Mouse (Mus musculus): ENCODE results near the gene Man1c1. TPM values are rescaled to one million over a fixed set of nuclear protein-coding genes. Genes with fewer than 3 reads are reported as not detected.

Man1c1 gene
- polyA plus RNA-seq, 1 experiment from 2014 or later = 1.5 TPM

DNA sequence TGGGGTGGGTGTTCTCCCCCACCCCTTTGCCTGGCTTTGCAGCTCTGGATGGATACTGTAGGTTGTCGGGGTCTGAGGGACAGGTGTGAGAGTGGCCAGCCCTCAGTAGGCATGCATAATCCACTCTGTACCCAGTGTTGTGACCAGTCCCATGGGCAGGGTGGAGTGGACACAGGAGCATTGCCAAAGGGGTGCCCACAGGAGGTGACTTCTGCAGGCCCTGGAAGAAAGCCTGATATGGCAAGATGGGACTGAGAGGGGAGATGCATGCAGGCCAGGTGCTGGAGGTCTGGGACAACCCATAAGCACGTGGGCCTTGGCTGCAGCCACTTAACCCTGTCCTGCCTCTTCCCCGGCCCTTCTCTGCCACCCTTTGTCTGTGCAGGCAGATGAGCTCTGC is 16.3 kb upstream of the Man1c1 start:
- TF ChIP-seq EP300 (optimal IDR thresholded peaks at IDR 0.05) = no peak
- no peak for TF ChIP-seq CTCF (IDR thresholded peaks at IDR 0.05; ENCODE audit: low read depth)
- Histone ChIP-seq H3K4me2 (replicated peaks; ENCODE audit: low read depth) (no peak overlapping the region), H3K27ac (replicated peaks) (no peak overlapping the region), H3K4me3 (ENCODE audit: low read depth, low read length) (no peak overlapping the region), H3K9me3 (ENCODE audit: control insufficient read depth, low read length) (no peaks in the 10 kb centered on the region), H3K4me1 (replicated peaks; ENCODE audit: control insufficient read depth, insufficient read depth) (no peaks in the 10 kb centered on the region), H3K36me3 (ENCODE audit: control insufficient read depth, insufficient read depth, low read length) (no peaks in the 10 kb centered on the region), H3K9ac (ENCODE audit: low read length) (no peak overlapping the region), H3K27me3 (ENCODE audit: control insufficient read depth, insufficient read depth, low read length) (no peaks in the 10 kb centered on the region)
- ATAC-seq (ENCODE audit: low FRiP score, low TSS enrichment) (no peak), DNase-seq (ENCODE audit: low spot score) (no peak)
- 63% methylated on average over 3 of the region's 3 CpGs for WGBS

DNA sequence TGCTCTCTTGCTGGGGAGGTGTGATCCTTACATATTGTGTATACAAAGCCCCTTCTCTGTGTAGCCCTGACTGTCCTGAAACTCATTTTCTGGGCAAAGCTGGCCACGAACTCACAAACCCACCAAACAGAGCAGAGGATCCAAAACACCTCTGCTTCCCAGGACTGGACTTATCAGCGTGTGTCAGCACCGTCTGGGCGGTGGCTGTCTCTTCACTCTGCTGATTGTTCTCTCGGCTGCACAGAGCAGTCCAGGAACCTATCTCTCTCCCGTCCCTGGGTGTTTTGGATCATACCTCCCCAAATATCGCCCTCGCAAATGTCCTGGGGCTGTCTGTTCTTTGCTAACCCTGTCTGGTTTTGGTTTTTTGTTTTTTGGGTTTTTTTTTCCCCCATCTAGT is 15.4 kb upstream of the Man1c1 start:
- H3K4me3 ChIP-seq (ENCODE audit: low read depth, low read length) = no peak overlapping the region
- no peak overlapping the region for H3K27ac ChIP-seq (replicated peaks)
- no peaks in the 10 kb centered on the region for H3K27me3 ChIP-seq (ENCODE audit: control insufficient read depth, insufficient read depth, low read length)
- DNase-seq (ENCODE audit: low spot score) (no peak), ATAC-seq (ENCODE audit: low FRiP score, low TSS enrichment) (no peak)
- no peaks in the 10 kb centered on the region for H3K36me3 ChIP-seq (ENCODE audit: control insufficient read depth, insufficient read depth, low read length)
- WGBS = 73% methylated on average over 8 of the region's 8 CpGs
- H3K4me1 ChIP-seq (replicated peaks; ENCODE audit: control insufficient read depth, insufficient read depth) = no peaks in the 10 kb centered on the region
- no peaks in the 10 kb centered on the region for H3K9me3 ChIP-seq (ENCODE audit: control insufficient read depth, low read length)
- no peak overlapping the region for H3K4me2 ChIP-seq (replicated peaks; ENCODE audit: low read depth)
- no peak overlapping the region for H3K9ac ChIP-seq (ENCODE audit: low read length)
- TF ChIP-seq CTCF (IDR thresholded peaks at IDR 0.05; ENCODE audit: low read depth) = no peak
- TF ChIP-seq EP300 (optimal IDR thresholded peaks at IDR 0.05) = no peak

DNA sequence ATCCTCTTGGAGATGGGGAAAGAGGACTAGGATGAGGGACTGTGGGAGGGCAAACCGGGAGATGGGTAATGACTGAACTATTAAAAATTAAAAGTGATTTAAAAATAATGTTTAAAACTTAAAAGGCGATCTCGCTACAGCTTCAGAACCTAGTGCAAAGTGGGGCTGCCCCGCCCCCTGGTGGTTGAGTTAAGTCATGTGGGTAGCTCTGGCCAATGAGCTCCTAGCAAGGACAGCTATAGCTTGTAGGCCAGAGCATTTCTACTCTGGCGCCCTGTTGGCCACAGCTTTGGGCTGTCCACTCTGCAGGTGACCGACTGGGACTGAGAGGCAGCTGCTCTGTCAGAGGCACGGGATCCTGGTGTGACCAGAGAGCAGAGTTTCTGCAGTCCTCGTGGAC is 9.8 kb upstream of the Man1c1 start:
- H3K9ac ChIP-seq (ENCODE audit: low read length) = no peak overlapping the region
- WGBS = 4% methylated on average over 8 of the region's 8 CpGs
- no peaks in the 10 kb centered on the region for H3K9me3 ChIP-seq (ENCODE audit: control insufficient read depth, low read length)
- H3K27ac ChIP-seq (replicated peaks) = no peak overlapping the region
- ATAC-seq (ENCODE audit: low FRiP score, low TSS enrichment) = peak; percentile 84
- H3K4me1 ChIP-seq (replicated peaks; ENCODE audit: control insufficient read depth, insufficient read depth) = no peaks in the 10 kb centered on the region
- no peak overlapping the region for H3K4me2 ChIP-seq (replicated peaks; ENCODE audit: low read depth)
- DNase-seq (ENCODE audit: low spot score) = peak; percentile 87
- H3K36me3 ChIP-seq (ENCODE audit: control insufficient read depth, insufficient read depth, low read length) = no peaks in the 10 kb centered on the region
- no peak overlapping the region for H3K4me3 ChIP-seq (ENCODE audit: low read depth, low read length)
- TF ChIP-seq EP300 (optimal IDR thresholded peaks at IDR 0.05) (no peak), CTCF (IDR thresholded peaks at IDR 0.05; ENCODE audit: low read depth) (peak; percentile 93)
- no peaks in the 10 kb centered on the region for H3K27me3 ChIP-seq (ENCODE audit: control insufficient read depth, insufficient read depth, low read length)

DNA sequence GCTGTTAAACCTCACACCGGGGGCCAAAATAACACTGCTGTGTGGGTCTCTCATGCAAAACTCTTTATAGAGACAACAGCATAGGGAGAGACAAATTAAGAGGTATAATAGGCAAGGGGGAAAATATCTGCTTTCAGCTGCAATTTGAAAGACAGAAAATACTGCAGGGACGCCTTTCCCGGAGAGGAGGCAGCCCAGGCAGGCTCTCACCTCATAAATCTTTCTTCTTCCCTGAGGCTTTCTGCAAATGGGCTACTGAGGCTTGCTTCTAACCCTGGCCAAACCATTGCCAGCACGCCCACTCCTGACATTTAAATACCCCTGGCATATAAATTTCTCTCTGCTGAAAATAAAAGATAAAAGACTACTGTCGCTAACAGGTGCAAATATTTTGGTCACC is 1.2 kb upstream of the Man1c1 start:
- H3K27ac ChIP-seq (replicated peaks) = no peak overlapping the region
- no peak overlapping the region for H3K9ac ChIP-seq (ENCODE audit: low read length)
- H3K27me3 ChIP-seq (ENCODE audit: control insufficient read depth, insufficient read depth, low read length) = no peaks in the 10 kb centered on the region
- no peaks in the 10 kb centered on the region; the same call in 1 of the 2 replicates for H3K4me1 ChIP-seq (replicated peaks; ENCODE audit: control insufficient read depth, insufficient read depth)
- H3K36me3 ChIP-seq (ENCODE audit: control insufficient read depth, insufficient read depth, low read length) = no peaks in the 10 kb centered on the region
- H3K4me2 ChIP-seq (replicated peaks; ENCODE audit: low read depth) = no peak overlapping the region
- ATAC-seq (ENCODE audit: low FRiP score, low TSS enrichment) (no peak), DNase-seq (ENCODE audit: low spot score) (no peak)
- no peaks in the 10 kb centered on the region for H3K9me3 ChIP-seq (ENCODE audit: control insufficient read depth, low read length)
- TF ChIP-seq CTCF (IDR thresholded peaks at IDR 0.05; ENCODE audit: low read depth) (no peak), EP300 (optimal IDR thresholded peaks at IDR 0.05) (no peak)
- H3K4me3 ChIP-seq (ENCODE audit: low read depth, low read length) = no peak overlapping the region
- WGBS = 48% methylated on average over 5 of the region's 5 CpGs

DNA sequence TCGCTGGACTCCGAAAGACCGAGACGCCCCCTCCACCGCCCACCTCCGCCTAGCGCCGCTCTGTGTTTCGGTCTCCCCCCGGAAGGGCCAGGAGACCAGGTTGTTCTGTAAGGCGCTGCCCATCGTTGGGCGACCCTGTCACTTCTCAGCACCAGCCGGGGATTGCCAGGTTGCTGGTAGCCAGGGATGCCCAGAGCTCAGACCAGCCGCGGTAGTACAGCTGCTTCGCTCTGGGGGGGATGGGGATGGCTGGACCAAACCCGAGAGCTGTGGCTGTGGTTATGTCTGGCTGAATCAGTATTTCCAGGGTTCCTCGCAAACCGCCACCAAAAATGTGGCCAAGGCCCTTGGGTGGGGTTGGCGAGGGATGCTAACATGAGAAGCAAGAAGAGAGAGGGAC is 500 bp upstream of the Man1c1 start:
- Histone ChIP-seq H3K4me2 (replicated peaks; ENCODE audit: low read depth) (peak overlapping the region; percentile 95), H3K4me3 (ENCODE audit: low read depth, low read length) (peak overlapping the region; percentile 57), H3K27me3 (ENCODE audit: control insufficient read depth, insufficient read depth, low read length) (no peaks in the 10 kb centered on the region), H3K27ac (replicated peaks) (no peak overlapping the region), H3K9me3 (ENCODE audit: control insufficient read depth, low read length) (no peaks in the 10 kb centered on the region), H3K36me3 (ENCODE audit: control insufficient read depth, insufficient read depth, low read length) (no peaks in the 10 kb centered on the region), H3K9ac (ENCODE audit: low read length) (0 out of 2 replicates have a peak overlapping the region, but pooled peaks have one; percentile 35), H3K4me1 (replicated peaks; ENCODE audit: control insufficient read depth, insufficient read depth) (no peaks in the 10 kb centered on the region; the same call in 1 of the 2 replicates)
- 2% methylated on average over 20 of the region's 21 CpGs for WGBS
- TF ChIP-seq CTCF (IDR thresholded peaks at IDR 0.05; ENCODE audit: low read depth) (no peak), EP300 (optimal IDR thresholded peaks at IDR 0.05) (no peak)
- no peak; the same call in 1 of the 2 replicates for ATAC-seq (ENCODE audit: low FRiP score, low TSS enrichment)
- no peak for DNase-seq (ENCODE audit: low spot score)

DNA sequence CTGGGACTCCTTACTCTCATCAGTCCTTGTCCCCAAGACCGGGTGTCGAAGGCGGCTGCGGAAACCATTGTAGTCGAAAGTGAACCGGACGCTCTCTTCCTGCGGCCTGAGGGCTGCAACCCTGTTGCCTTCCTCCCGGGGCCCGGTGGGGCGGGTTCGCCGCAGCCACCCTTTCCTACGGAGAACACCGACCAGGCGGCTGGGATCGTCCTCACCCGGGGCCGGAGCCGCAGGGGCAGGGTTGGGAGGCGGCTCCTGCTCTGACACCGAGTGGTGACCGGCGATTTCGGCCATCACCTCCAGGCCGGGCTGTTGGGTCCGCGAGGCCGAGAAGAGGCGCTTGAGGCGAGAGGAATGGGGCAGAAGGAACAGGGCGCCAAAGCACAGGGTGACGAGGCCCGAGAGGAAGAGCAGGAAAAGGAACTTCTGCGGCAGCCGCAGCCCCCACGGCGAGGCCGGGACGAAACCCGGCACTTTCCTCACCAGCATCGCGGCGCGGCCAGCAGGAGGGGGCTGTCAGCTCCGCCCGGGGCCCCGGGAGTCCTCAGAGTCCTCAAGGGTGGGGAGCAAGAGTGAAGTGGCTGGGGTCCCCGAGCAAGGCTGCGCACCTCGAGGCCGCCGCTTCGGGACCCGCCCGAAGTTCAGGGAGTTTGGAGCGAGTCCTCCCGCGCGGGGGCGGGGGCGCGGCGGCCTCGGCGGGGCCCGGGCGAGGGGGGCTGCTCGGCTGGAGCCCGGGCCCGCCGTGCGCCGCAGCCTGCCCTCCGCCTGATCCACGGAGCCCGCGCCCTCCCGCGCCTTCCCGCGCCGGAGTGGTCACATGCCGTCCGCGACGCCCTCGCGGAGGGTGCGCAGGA is 882 bp downstream of the Man1c1 start:
- no peaks in the 10 kb centered on the region for H3K9me3 ChIP-seq (ENCODE audit: control insufficient read depth, low read length)
- peak overlapping the region; percentile 66 for H3K9ac ChIP-seq (ENCODE audit: low read length)
- WGBS = 2% methylated on average over 78 of the region's 90 CpGs
- H3K4me1 ChIP-seq (replicated peaks; ENCODE audit: control insufficient read depth, insufficient read depth) = no peaks in the 10 kb centered on the region; the same call in 1 of the 2 replicates
- ATAC-seq (ENCODE audit: low FRiP score, low TSS enrichment) (peak; percentile 9; the same call in 1 of the 2 replicates), DNase-seq (ENCODE audit: low spot score) (peak; percentile 43)
- H3K27ac ChIP-seq (replicated peaks) = 0 out of 2 replicates have a peak overlapping the region, but pooled peaks have one; percentile 35
- no peak for TF ChIP-seq CTCF (IDR thresholded peaks at IDR 0.05; ENCODE audit: low read depth)
- no peak for TF ChIP-seq EP300 (optimal IDR thresholded peaks at IDR 0.05)
- peak overlapping the region; percentile 95 for H3K4me2 ChIP-seq (replicated peaks; ENCODE audit: low read depth)
- no peaks in the 10 kb centered on the region for H3K36me3 ChIP-seq (ENCODE audit: control insufficient read depth, insufficient read depth, low read length)
- H3K4me3 ChIP-seq (ENCODE audit: low read depth, low read length) = peak overlapping the region; percentile 57
- no peaks in the 10 kb centered on the region for H3K27me3 ChIP-seq (ENCODE audit: control insufficient read depth, insufficient read depth, low read length)
